In the genomic region with DNA sequence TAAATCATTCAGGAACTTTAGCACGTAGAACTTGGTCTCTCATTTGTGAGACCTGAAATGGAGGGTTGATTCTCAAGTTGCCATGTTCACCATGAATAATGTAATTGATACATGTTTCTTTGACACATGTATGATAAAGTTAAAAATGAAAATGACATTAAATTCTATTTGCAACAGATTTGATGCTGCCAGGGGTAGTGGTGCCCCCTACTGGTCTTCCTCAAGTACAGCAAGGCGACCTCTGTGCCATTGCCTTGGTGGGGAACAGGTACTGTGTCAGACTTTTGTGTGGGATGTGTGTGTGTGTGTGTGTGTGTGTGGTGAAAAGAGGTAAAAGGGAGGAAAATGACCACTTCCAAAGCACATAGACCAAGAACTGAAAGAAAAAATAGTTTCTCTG, we compare ENCODE assay signal across 9 mouse cellular contexts. TPM values are rescaled to one million over a fixed set of nuclear protein-coding genes. Genes with fewer than 3 reads are reported as not detected.
DNase-seq lines count a peak whose midpoint lies in the region; ATAC-seq and TF ChIP-seq lines count a peak whose summit lies in the region.
"Had no signal": no experiment of that assay in that cellular context is flagged by ENCODE, and none has a peak within 500 bp of the region (broad histone marks: within the 10 kb centered on the region; RNA-seq: fewer than 3 reads in every experiment).

No protein-coding gene starts in this region.

- WGBS in midbrain, embryonic 11.5 days = 53% methylated on average over 2 of the region's 2 CpGs
- WGBS in midbrain, embryonic 13.5 days = 47% methylated on average over 2 of the region's 2 CpGs
- 51% methylated on average over 2 of the region's 2 CpGs for WGBS in hindbrain, postnatal 0 days

- H3K9ac ChIP-seq in midbrain, embryonic 11.5 days (ENCODE audit: low read length) = no peak overlapping the region
- no peak overlapping the region for H3K9ac ChIP-seq in midbrain, embryonic 13.5 days (replicated peaks)
- no peak overlapping the region for H3K9ac ChIP-seq in hindbrain, postnatal 0 days (replicated peaks; ENCODE audit: low read length)
- H3K9ac ChIP-seq: limb, embryonic 13.5 days had no signal

- no peak overlapping the region for H3K4me2 ChIP-seq in midbrain, embryonic 11.5 days
- no peak overlapping the region for H3K4me2 ChIP-seq in midbrain, embryonic 13.5 days (replicated peaks)
- H3K4me2 ChIP-seq in hindbrain, postnatal 0 days (ENCODE audit: low read depth, low read length) = no peak overlapping the region
- H3K4me2 ChIP-seq: limb, embryonic 13.5 days had no signal

- peak; percentile 83 for TF ChIP-seq CTCF in gastrocnemius, adult 2 months (IDR thresholded peaks at IDR 0.05)
- peak; percentile 84 for TF ChIP-seq CTCF in bone marrow macrophage, adult 2 months (IDR thresholded peaks at IDR 0.05; ENCODE audit: low read depth, low read length)
- peak; percentile 89 for TF ChIP-seq CTCF in hindbrain, postnatal 0 days (IDR thresholded peaks at IDR 0.05; ENCODE audit: low read depth)

- H3K4me1 ChIP-seq in midbrain, embryonic 11.5 days (ENCODE audit: control insufficient read depth, insufficient read depth, low read length) = peaks cover 7% of the 10 kb centered on the region
- H3K4me1 ChIP-seq in midbrain, embryonic 13.5 days (replicated peaks) = peaks cover 14% of the 10 kb centered on the region
- peaks cover 22% of the 10 kb centered on the region for H3K4me1 ChIP-seq in bone marrow macrophage, adult 2 months (ENCODE audit: control insufficient read depth, insufficient read depth, low read length)
- H3K4me1 ChIP-seq in hindbrain, postnatal 0 days (ENCODE audit: insufficient read depth, low read length) = no peaks in the 10 kb centered on the region

- H3K27me3 ChIP-seq in midbrain, embryonic 11.5 days (ENCODE audit: control insufficient read depth, insufficient read depth, low read length) = no peaks in the 10 kb centered on the region
- 0 out of 2 replicates have a peak, but pooled peaks cover 5% of the 10 kb centered on the region for H3K27me3 ChIP-seq in midbrain, embryonic 13.5 days
- H3K27me3 ChIP-seq in hindbrain, postnatal 0 days (ENCODE audit: insufficient read depth, low read length) = no peaks in the 10 kb centered on the region

- no peak overlapping the region for H3K4me3 ChIP-seq in gastrocnemius, adult 2 months
- H3K4me3 ChIP-seq in midbrain, embryonic 11.5 days (ENCODE audit: low read depth, low read length) = no peak overlapping the region
- H3K4me3 ChIP-seq in midbrain, embryonic 13.5 days (replicated peaks) = no peak overlapping the region
- H3K4me3 ChIP-seq in bone marrow macrophage, adult 2 months (ENCODE audit: insufficient read depth, low read length) = no peak overlapping the region
- H3K4me3 ChIP-seq in hindbrain, postnatal 0 days (ENCODE audit: low read length) = no peak overlapping the region
- H3K4me3 ChIP-seq: limb, embryonic 13.5 days had no signal

- intact Hi-C loops in gastrocnemius, adult 2 months (cut with DNase I) = loop anchor here (2.0 kb wide), 1 partner anchor 39 kb away; no protein-coding TSS in a partner anchor

- no peaks in the 10 kb centered on the region for H3K9me3 ChIP-seq in midbrain, embryonic 11.5 days (ENCODE audit: control insufficient read depth, low read length)
- no peaks in the 10 kb centered on the region for H3K9me3 ChIP-seq in midbrain, embryonic 13.5 days
- H3K9me3 ChIP-seq in hindbrain, postnatal 0 days (ENCODE audit: low read length) = no peaks in the 10 kb centered on the region
- H3K9me3 ChIP-seq: limb, embryonic 13.5 days had no signal

- ATAC-seq in midbrain, embryonic 11.5 days (ENCODE audit: low FRiP score) = no peak
- ATAC-seq in midbrain, embryonic 13.5 days = no peak
- ATAC-seq in hindbrain, postnatal 0 days = no peak

- 0 out of 2 replicates have a peak, but pooled peaks cover 3% of the 10 kb centered on the region for H3K36me3 ChIP-seq in midbrain, embryonic 11.5 days (ENCODE audit: control insufficient read depth, insufficient read depth, low read length)
- peaks cover 23% of the 10 kb centered on the region for H3K36me3 ChIP-seq in midbrain, embryonic 13.5 days
- peaks cover 2% of the 10 kb centered on the region; the same call in 1 of the 2 replicates for H3K36me3 ChIP-seq in hindbrain, postnatal 0 days (ENCODE audit: insufficient read depth, low read length)

- no peak for TF ChIP-seq POLR2A in bone marrow macrophage, adult 2 months (IDR thresholded peaks at IDR 0.05; ENCODE audit: borderline replicate concordance, low read depth, low read length)

- no peak overlapping the region for H3K27ac ChIP-seq in gastrocnemius, adult 2 months
- no peak overlapping the region for H3K27ac ChIP-seq in midbrain, embryonic 11.5 days (ENCODE audit: low read depth, low read length)
- no peak overlapping the region for H3K27ac ChIP-seq in midbrain, embryonic 13.5 days
- no peak overlapping the region for H3K27ac ChIP-seq in bone marrow macrophage, adult 2 months (ENCODE audit: insufficient read depth, low read depth, low read length)
- H3K27ac ChIP-seq in hindbrain, postnatal 0 days = no peak overlapping the region
- H3K27ac ChIP-seq: limb, embryonic 13.5 days had no signal

- DNase-seq in gastrocnemius, adult 2 months = peak; percentile 47
- no peak for DNase-seq in gastrocnemius, postnatal 25 days
- DNase-seq in midbrain, embryonic 11.5 days (ENCODE audit: low spot score, missing footprints) = peak; percentile 82
- DNase-seq in hindbrain, postnatal 0 days (ENCODE audit: low spot score) = peak; percentile 46
- DNase-seq in retina, postnatal 1 day = peak; percentile 55
- DNase-seq in frontal cortex, postnatal 10 days (ENCODE audit: low spot score in 2 of 2) = no peak

RNA-seq across cellular contexts. Expression of gene Eif2d, which starts 2.5 kb away (rescaled TPM):
- total RNA-seq in gastrocnemius, adult 2 months (2021) = 10 to 100 TPM; 26.2 to 29.2 TPM
- 10 to 100 TPM; 25.8 to 30.0 TPM for total RNA-seq in gastrocnemius, postnatal 25 days (2021)
- polyA plus RNA-seq in midbrain, embryonic 11.5 days (2014; fragmentation: Nextera tagmentation; extraction: Ambion mirVana) = 55.7 and 56.7 TPM in 2 replicates
- 49.3 and 53.8 TPM in 2 replicates for polyA plus RNA-seq in midbrain, embryonic 13.5 days (2015; fragmentation: Nextera tagmentation; extraction: Ambion mirVana)
- 20.5 and 23.2 TPM in 2 replicates for polyA plus RNA-seq in bone marrow macrophage, adult 2 months (2012; ENCODE audit: insufficient read depth, insufficient read length, missing spikeins)
- total RNA-seq in hindbrain, postnatal 0 days (2014; rRNA removed) = 38.1 and 39.7 TPM in 2 replicates
- 42.8 and 44.4 TPM in 2 replicates for polyA plus RNA-seq in hindbrain, postnatal 0 days (2015; fragmentation: Nextera tagmentation; extraction: Ambion mirVana)

RNA-seq across cellular contexts. Expression of gene Dyrk3, which starts 17.3 kb away (rescaled TPM):
- not detected for total RNA-seq in gastrocnemius, adult 2 months (2021)
- total RNA-seq in gastrocnemius, postnatal 25 days (2021) = not detected
- polyA plus RNA-seq in midbrain, embryonic 11.5 days (2014; fragmentation: Nextera tagmentation; extraction: Ambion mirVana) = 17.2 and 23.4 TPM in 2 replicates
- 18.3 and 19.2 TPM in 2 replicates for polyA plus RNA-seq in midbrain, embryonic 13.5 days (2015; fragmentation: Nextera tagmentation; extraction: Ambion mirVana)
- polyA plus RNA-seq in bone marrow macrophage, adult 2 months (2012; ENCODE audit: insufficient read depth, insufficient read length, missing spikeins) = 0.84 and 1.1 TPM in 2 replicates
- 8.9 and 9.3 TPM in 2 replicates for total RNA-seq in hindbrain, postnatal 0 days (2014; rRNA removed)
- polyA plus RNA-seq in hindbrain, postnatal 0 days (2015; fragmentation: Nextera tagmentation; extraction: Ambion mirVana) = 10.2 and 11.1 TPM in 2 replicates

RNA-seq across cellular contexts. Expression of gene Mapkapk2, which starts 57.8 kb away (rescaled TPM):
- 100 to 1,000 TPM; 203 to 251 TPM for total RNA-seq in gastrocnemius, adult 2 months (2021)
- 100 to 1,000 TPM; 193 to 219 TPM for total RNA-seq in gastrocnemius, postnatal 25 days (2021)
- 49.8 and 56.0 TPM in 2 replicates for polyA plus RNA-seq in midbrain, embryonic 11.5 days (2014; fragmentation: Nextera tagmentation; extraction: Ambion mirVana)
- polyA plus RNA-seq in midbrain, embryonic 13.5 days (2015; fragmentation: Nextera tagmentation; extraction: Ambion mirVana) = 29.0 and 36.3 TPM in 2 replicates
- polyA plus RNA-seq in bone marrow macrophage, adult 2 months (2012; ENCODE audit: insufficient read depth, insufficient read length, missing spikeins) = 265 and 283 TPM in 2 replicates
- total RNA-seq in hindbrain, postnatal 0 days (2014; rRNA removed) = 71.1 and 74.2 TPM in 2 replicates
- polyA plus RNA-seq in hindbrain, postnatal 0 days (2015; fragmentation: Nextera tagmentation; extraction: Ambion mirVana) = 19.7 and 21.2 TPM in 2 replicates

Comparison
In these comparisons a context has a peak if more than half of its experiments do, and no peak if none do; other contexts are left out.
1. DNase-seq: peak in gastrocnemius, adult 2 months (single experiment), midbrain, embryonic 11.5 days (single experiment), hindbrain, postnatal 0 days (single experiment) and retina, postnatal 1 day (single experiment); none in gastrocnemius, postnatal 25 days (single experiment) and frontal cortex, postnatal 10 days (0 of 2).
2. Peak in every context shown above with its lines, with median percentiles within 50 percentile points of each other: CTCF ChIP-seq.